Mouse (Mus musculus): ENCODE measurements around the gene Slc25a34.

DNA sequence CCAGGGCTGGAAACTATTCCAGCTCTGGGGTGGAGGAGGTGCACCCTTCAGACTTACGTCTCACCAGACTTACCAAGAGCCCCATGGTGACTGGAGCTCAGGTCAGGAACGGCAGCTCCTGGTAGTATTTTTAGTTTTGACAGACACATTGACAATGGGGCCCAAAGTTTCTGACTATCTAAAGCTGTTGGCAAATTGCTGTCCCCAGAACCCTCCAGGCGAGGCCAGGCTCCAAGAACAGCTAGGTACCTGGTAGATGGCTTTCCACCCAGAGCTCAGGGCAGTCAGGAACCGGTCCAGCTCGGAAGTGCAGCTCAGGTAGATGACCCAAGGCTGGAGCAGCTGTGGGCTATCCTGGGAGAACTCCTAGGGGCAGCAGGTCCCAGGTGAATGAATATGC, 3.9 kb upstream of the Slc25a34 start:
- no peak for TF ChIP-seq SRF (IDR thresholded peaks at IDR 0.05; ENCODE audit: control insufficient read depth, insufficient read length, low read depth)
- no peak for TF ChIP-seq POLR2AphosphoS2 (IDR thresholded peaks at IDR 0.05; ENCODE audit: insufficient read length, low read depth)
- TF ChIP-seq E2F4 (IDR thresholded peaks at IDR 0.05; ENCODE audit: insufficient read depth): no peak
- TF ChIP-seq TCF12 (IDR thresholded peaks at IDR 0.05; ENCODE audit: insufficient read depth, poor library complexity, severe bottlenecking): no peak
- TF ChIP-seq POLR2A (IDR thresholded peaks at IDR 0.05; ENCODE audit: insufficient read length, low read depth): no peak
- no peak for TF ChIP-seq MAX (IDR thresholded peaks at IDR 0.05; ENCODE audit: low read depth)
- TF ChIP-seq USF1 (IDR thresholded peaks at IDR 0.05; ENCODE audit: low read depth): no peak
- TF ChIP-seq CEBPB (IDR thresholded peaks at IDR 0.05; ENCODE audit: insufficient read depth, poor library complexity, severe bottlenecking): no peak
- no peak for TF ChIP-seq MYOG (IDR thresholded peaks at IDR 0.05; ENCODE audit: control insufficient read depth in 1 of 3, insufficient read depth in 1 of 3, insufficient read length in 2 of 3, low read depth in 2 of 3)
- no peak for TF ChIP-seq MYOD1 (IDR thresholded peaks at IDR 0.05; ENCODE audit: control insufficient read depth in 1 of 3, insufficient read length in 2 of 3, low read depth in 2 of 3)

Measured in myocyte (in vitro differentiated cells).